Mouse (Mus musculus) lung, adult 2 months (tissue): ENCODE measurements around the gene Tbrg4. TPM values are rescaled to one million over a fixed set of nuclear protein-coding genes. Genes with fewer than 3 reads are reported as not detected.

ENCODE experiments used
- DNase-seq: peaks from one replicate; pipeline ENCODE4 v3.0.0; 2022
- H3K4me1 ChIP-seq: fragments of 200-500 bp; 2 replicates; pipeline ENCODE4 v1.6.1; 2011; ENCODE audit warnings: low read length; ENCODE audit not compliant: control insufficient read depth, insufficient read depth
- H3K4me3 ChIP-seq: fragments of 200-500 bp; replicated peaks from 2 replicates; pipeline ENCODE3; 2011; ENCODE audit warnings: low read depth, mild to moderate bottlenecking, control low read depth, low read length; ENCODE audit errors: extremely low read depth
- CTCF ChIP-seq: fragments of 200-500 bp; IDR thresholded peaks from 2 replicates; pipeline ENCODE4 v1.5.1; 2011; ENCODE audit warnings: mild to moderate bottlenecking, low read length, control low read depth; ENCODE audit not compliant: insufficient read depth
- POLR2A ChIP-seq: fragments of 200-500 bp; IDR thresholded peaks from 2 replicates; pipeline ENCODE4 v1.6.1; 2011; ENCODE audit warnings: low read depth, mild to moderate bottlenecking, control low read depth, low read length, borderline replicate concordance; ENCODE audit errors: extremely low read depth
- WGBS: fragments of 180-500 bp; shearing (Covaris S2); methylation state at CpG from one replicate; pipeline ENCODE4 v1.1.7; 2018; 5-methylcytosine and 5-hydroxymethylcytosine counted together
- polyA plus RNA-seq: library from polyadenylated mRNA; depleted of rRNA; stranded (reverse); fragments of >200 nt; gene quantifications from 2 replicates; pipeline ENCODE4 v1.2.3, GENCODE M21; 2012

The Tbrg4 gene
- polyA plus RNA-seq, 1 experiment = 51.6 TPM

GRCm38 (mm10) chr11:6624619-6625382, 1.1 kb downstream of the Tbrg4 start:
- WGBS = 57% methylated on average over 14 of the region's 14 CpGs
- no peak for DNase-seq
- H3K4me3 ChIP-seq = peak overlapping the region; percentile 12
- peaks cover 4% of the 10 kb centered on the region for H3K4me1 ChIP-seq
- TF ChIP-seq CTCF = no peak
- no peak for TF ChIP-seq POLR2A

GRCm38 (mm10) chr11:6623704-6624103, 2.2 kb downstream of the Tbrg4 start:
- no peak for TF ChIP-seq POLR2A
- no peak for TF ChIP-seq CTCF
- H3K4me3 ChIP-seq = no peak overlapping the region

GRCm38 (mm10) chr11:6615250-6616205, 10.3 kb downstream of the Tbrg4 start:
- Histone ChIP-seq H3K4me1 (no peaks in the 10 kb centered on the region), H3K4me3 (no peak overlapping the region)
- DNase-seq = no peak
- WGBS = 82% methylated on average over 12 of the region's 12 CpGs
- TF ChIP-seq POLR2A (no peak), CTCF (no peak)

More at GRCm38 (mm10) chr11:6623704-6624103, 2.2 kb downstream of the Tbrg4 start:
- DNase-seq = no peak
- H3K4me1 ChIP-seq = peaks cover 4% of the 10 kb centered on the region
- WGBS = 78% methylated on average over 10 of the region's 10 CpGs

GRCm38 (mm10) chr11:6605491-6606399, 20.1 kb downstream of the Tbrg4 start, which contains the start of gene Nacad:
Nacad (minus strand) TSS chr11:6606053.
- 7% methylated on average over 35 of the region's 41 CpGs for WGBS
- DNase-seq = no peak
- H3K4me3 ChIP-seq = peak within 1 kb of the TSS; percentile 6
- H3K4me1 ChIP-seq = no peaks in the 10 kb centered on the region; the same call in 1 of the 2 replicates
- no peak for TF ChIP-seq CTCF
- TF ChIP-seq POLR2A = no peak

- no peak overlapping the region for H3K4me3 ChIP-seq
- H3K4me1 ChIP-seq = no peaks in the 10 kb centered on the region; the same call in 1 of the 2 replicates
- 13% methylated on average over 13 of the region's 13 CpGs for whole genome bisulfite sequencing
- 0 out of 2 replicates have a peak, but pooled peaks have one; percentile 2 for TF ChIP-seq CTCF
- TF ChIP-seq POLR2A = no peak
- no peak for DNase-seq
Observed at GRCm38 (mm10) chr11:6605021-6605481, 20.8 kb downstream of the Tbrg4 start.

GRCm38 (mm10) chr11:6604604-6604936, 21.3 kb downstream of the Tbrg4 start:
- no peak for TF ChIP-seq POLR2A
- no peak for TF ChIP-seq CTCF
- Histone ChIP-seq H3K4me1 (no peaks in the 10 kb centered on the region; the same call in 1 of the 2 replicates), H3K4me3 (no peak overlapping the region)
- DNase-seq = no peak

GRCm38 (mm10) chr11:6603887-6604603, 21.8 kb downstream of the Tbrg4 start:
- TF ChIP-seq CTCF (no peak), POLR2A (no peak)
- no peaks in the 10 kb centered on the region; the same call in 1 of the 2 replicates for H3K4me1 ChIP-seq
- peak; percentile 39 for DNase-seq
- H3K4me3 ChIP-seq = no peak overlapping the region
- 15% methylated on average over 12 of the region's 12 CpGs for WGBS

GRCm38 (mm10) chr11:6603224-6603623, 22.6 kb downstream of the Tbrg4 start:
- DNase-seq = no peak
- H3K4me3 ChIP-seq = no peak overlapping the region
- no peaks in the 10 kb centered on the region; the same call in 1 of the 2 replicates for H3K4me1 ChIP-seq
- TF ChIP-seq POLR2A (no peak), CTCF (no peak)
- WGBS = 61% methylated on average over 9 of the region's 9 CpGs
